Mouse (Mus musculus) forebrain, embryonic 11.5 days (tissue): ENCODE measurements around the gene Trim5. TPM values are rescaled to one million over a fixed set of nuclear protein-coding genes. Genes with fewer than 3 reads are reported as not detected.
"Not testable (repeated sequence)": the region's sequence is repeated elsewhere in the genome, so short reads cannot be mapped to it uniquely, and the experiment has no call there.

Experiments
- ATAC-seq: fragments of 200-750 bp; cut with Nextera tagmentation; replicated peaks from 2 replicates; pipeline ENCODE4 v1.8.0; 2017; ENCODE audit warnings: moderate TSS enrichment; ENCODE audit not compliant: low FRiP score
- DNase-seq: peaks from one replicate; pipeline ENCODE4 v3.0.0-alpha.2; 2017; ENCODE audit warnings: low spot score
- H3K27ac ChIP-seq: fragments of 300-500 bp; sonication (generic); 2 replicates; pipeline ENCODE4 v1.5.1; 2014; ENCODE audit warnings: low read depth, low read length
- H3K27me3 ChIP-seq: fragments of 300-500 bp; sonication (generic); 2 replicates; pipeline ENCODE4 v1.6.1; 2014; ENCODE audit warnings: mild to moderate bottlenecking, low read length, mixed read lengths; ENCODE audit not compliant: control insufficient read depth, insufficient read depth
- H3K36me3 ChIP-seq: fragments of 300-500 bp; sonication (generic); 2 replicates; pipeline ENCODE4 v1.6.1; 2014; ENCODE audit warnings: mild to moderate bottlenecking, low read length, moderate library complexity, mixed read lengths; ENCODE audit not compliant: control insufficient read depth, insufficient read depth
- H3K4me1 ChIP-seq: fragments of 300-500 bp; sonication (generic); replicated peaks from 2 replicates; pipeline ENCODE4 v1.6.1; 2014; ENCODE audit warnings: low read length, mixed read lengths; ENCODE audit not compliant: control insufficient read depth, insufficient read depth
- H3K4me2 ChIP-seq: fragments of 300-500 bp; sonication (generic); 2 replicates; pipeline ENCODE4 v1.6.1; 2014; ENCODE audit warnings: low read depth, mild to moderate bottlenecking, low read length, moderate library complexity, mixed read lengths; ENCODE audit not compliant: severe bottlenecking
- H3K4me3 ChIP-seq: fragments of 300-500 bp; sonication (generic); 2 replicates; pipeline ENCODE4 v1.5.1; 2014; ENCODE audit warnings: low read depth, low read length
- H3K9ac ChIP-seq: fragments of 300-500 bp; sonication (generic); 2 replicates; pipeline ENCODE4 v1.6.1; 2014; ENCODE audit warnings: low read length
- H3K9me3 ChIP-seq: fragments of 300-500 bp; sonication (generic); 2 replicates; pipeline ENCODE4 v1.6.1; 2016; ENCODE audit warnings: low read length, mixed read lengths; ENCODE audit not compliant: control insufficient read depth
- WGBS: fragments of 180-500 bp; shearing (Covaris S2); extraction: QIAGEN DNeasy Blood & Tissue Kit; methylation state at CpG from one replicate; pipeline ENCODE4 v1.1.7; 2014; 5-methylcytosine and 5-hydroxymethylcytosine counted together
- polyA plus RNA-seq: library from polyadenylated mRNA; unstranded; fragments of >200 nt; fragmentation: Nextera tagmentation; extraction: Ambion mirVana; gene quantifications from 2 replicates; pipeline ENCODE4 v1.2.1, GENCODE M21; 2014

Gene Trim5
- polyA plus RNA-seq = 0.12 TPM in 1 of 2 replicates, not detected in the other

DNA sequence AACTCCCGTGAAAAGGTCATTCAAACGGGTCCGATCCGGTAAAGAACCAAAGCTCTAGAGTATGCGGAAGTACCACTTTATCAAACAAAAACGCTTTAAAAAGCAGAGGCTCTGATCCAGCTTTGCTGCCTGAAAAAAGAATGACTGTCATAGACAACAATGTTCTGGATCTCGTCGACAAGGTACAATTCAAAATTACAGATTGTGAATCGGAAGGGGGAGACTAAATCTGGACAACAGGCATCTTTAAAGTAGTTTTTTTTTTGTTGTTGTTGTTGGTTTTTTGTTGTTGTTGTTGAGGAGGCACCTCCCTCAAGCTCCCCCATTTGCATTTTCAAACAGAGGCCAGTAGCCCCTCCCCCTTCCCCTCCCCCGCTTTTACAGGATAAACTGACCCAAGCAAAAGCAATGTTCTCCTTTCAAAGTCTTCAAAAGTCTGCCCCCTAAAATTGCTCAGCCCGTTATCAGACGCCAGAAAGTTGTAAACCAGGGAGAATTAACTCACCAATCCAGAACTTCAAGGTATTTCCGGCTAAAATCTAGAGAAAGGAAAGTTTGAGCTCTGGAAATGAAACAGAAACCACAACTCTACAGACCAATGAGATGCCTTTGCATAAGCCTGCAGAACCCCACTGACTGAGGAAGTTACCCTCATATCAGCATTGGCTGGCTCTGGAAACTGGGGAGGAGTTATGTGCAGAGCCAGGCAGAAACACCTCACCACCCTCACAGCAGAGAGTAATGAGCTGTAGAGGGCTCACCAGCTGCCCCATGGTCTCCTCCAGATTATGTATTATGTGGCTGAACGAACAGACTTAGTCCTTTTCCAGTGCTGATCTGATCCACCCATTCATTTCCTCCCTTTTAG, at the start of gene Trim5:
Gene Trim5, minus strand, starts transcription at position 519 of the 868 bp plus-strand sequence.
- H3K4me1 ChIP-seq, H3K4me3 ChIP-seq, H3K9me3 ChIP-seq, H3K27me3 ChIP-seq, H3K9ac ChIP-seq, H3K27ac ChIP-seq, ATAC-seq, H3K4me2 ChIP-seq, H3K36me3 ChIP-seq, DNase-seq: not testable (repeated sequence)
- WGBS = 52% methylated on average over 14 of the region's 14 CpGs

DNA sequence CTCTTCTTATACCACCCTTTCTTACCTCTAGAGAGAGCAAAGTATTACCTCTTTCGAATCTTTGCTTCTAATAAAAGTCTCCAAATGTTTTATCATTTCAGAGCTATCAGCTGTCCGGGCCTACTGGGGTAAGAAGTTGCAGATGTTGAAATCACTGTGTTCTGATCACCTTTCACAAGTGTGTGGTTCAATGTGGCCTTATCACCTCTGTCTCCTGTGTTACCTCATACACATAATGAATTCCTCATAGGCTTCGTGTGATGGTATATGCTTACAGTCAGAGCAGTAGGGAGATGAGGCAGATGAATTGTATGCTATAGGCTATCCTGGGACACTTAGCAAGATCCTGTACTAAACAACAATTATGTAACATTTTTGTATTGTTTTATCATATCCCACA, 47.7 kb upstream of the Trim5 start:
- not testable (repeated sequence) for H3K4me3 ChIP-seq, DNase-seq, H3K4me1 ChIP-seq, H3K4me2 ChIP-seq, ATAC-seq, H3K27me3 ChIP-seq, H3K9ac ChIP-seq, H3K36me3 ChIP-seq, H3K27ac ChIP-seq, H3K9me3 ChIP-seq
- 81% methylated on average over 3 of the region's 3 CpGs for WGBS

DNA sequence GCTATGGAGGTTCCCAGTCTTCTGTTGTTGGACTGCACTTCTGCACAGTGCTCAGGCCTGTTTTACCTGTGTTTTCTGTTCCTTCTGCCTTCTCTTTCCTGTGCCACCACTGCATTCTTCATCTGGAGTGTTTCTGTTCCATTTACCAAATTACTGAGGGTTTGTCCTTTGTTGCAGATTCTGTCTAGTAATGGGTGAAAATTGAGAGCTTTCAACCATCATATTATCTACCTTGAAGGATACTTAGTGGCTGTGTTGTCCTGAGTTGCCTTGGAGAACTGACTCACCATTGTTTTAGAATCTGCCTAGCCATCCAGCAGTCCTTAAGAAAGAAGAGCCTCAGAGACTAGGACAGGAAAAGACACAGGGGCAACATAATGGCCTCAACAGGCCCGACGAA, 41.3 kb upstream of the Trim5 start, which contains the start of gene Trim34b:
Gene Trim34b, plus strand, starts transcription at position 301 of the 400 bp plus-strand sequence.
- not testable (repeated sequence) for H3K27me3 ChIP-seq, H3K4me3 ChIP-seq, H3K36me3 ChIP-seq, H3K9me3 ChIP-seq, DNase-seq, H3K4me2 ChIP-seq, H3K27ac ChIP-seq, H3K9ac ChIP-seq, ATAC-seq, H3K4me1 ChIP-seq
- WGBS = 98% methylated on average over 2 of the region's 2 CpGs

DNA sequence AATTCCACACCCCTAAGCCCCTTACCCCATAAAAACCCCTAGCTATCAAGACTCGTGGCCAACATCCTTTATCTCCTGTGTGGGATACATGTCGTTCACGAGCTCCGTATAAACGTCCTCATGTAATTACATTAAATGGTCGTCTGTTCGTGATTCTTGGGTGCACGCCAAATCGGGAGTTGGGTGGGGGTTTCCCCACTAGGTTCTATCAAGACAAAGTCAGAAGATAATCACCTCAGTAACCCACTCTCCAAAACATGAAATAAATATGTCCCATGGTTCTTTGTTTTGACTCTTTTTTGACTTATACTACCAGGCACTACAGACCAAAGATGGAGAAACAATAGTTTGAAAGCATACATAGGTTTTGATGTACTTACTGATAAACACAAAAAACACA, 34.1 kb upstream of the Trim5 start:
- Histone ChIP-seq H3K36me3 (no peaks in the 10 kb centered on the region), H3K9me3 (no peaks in the 10 kb centered on the region), H3K9ac (no peak overlapping the region), H3K4me2 (no peak overlapping the region), H3K27ac (no peak overlapping the region), H3K4me1 (no peaks in the 10 kb centered on the region), H3K4me3 (no peak overlapping the region), H3K27me3 (no peaks in the 10 kb centered on the region)
- WGBS = 88% methylated on average over 9 of the region's 9 CpGs
- no peak for DNase-seq
- ATAC-seq = no peak

DNA sequence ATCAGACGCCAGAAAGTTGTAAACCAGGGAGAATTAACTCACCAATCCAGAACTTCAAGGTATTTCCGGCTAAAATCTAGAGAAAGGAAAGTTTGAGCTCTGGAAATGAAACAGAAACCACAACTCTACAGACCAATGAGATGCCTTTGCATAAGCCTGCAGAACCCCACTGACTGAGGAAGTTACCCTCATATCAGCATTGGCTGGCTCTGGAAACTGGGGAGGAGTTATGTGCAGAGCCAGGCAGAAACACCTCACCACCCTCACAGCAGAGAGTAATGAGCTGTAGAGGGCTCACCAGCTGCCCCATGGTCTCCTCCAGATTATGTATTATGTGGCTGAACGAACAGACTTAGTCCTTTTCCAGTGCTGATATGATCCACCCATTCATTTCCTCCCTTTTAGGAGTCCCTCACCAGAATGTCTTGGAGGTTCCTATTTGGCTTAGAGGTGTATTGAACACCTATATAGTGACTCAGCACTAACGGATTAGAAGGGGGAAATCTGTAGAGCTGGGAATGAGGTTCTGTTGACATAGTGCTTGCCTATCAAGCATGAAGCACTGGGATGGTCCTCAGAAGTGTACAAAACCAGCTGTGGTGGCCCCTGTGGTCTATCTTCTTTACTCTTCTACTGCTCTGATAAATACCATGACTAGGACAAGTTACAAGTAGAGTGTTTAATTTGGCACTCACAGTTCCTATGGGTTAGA, 27.6 kb upstream of the Trim5 start, which contains the start of gene Trim12a:
Gene Trim12a, minus strand, starts transcription at position 98 of the 712 bp plus-strand sequence.
- H3K36me3 ChIP-seq, H3K9ac ChIP-seq, H3K27me3 ChIP-seq, H3K4me1 ChIP-seq, DNase-seq, H3K9me3 ChIP-seq, H3K27ac ChIP-seq: not testable (repeated sequence)
- 36% methylated on average over 4 of the region's 4 CpGs for WGBS
- Histone ChIP-seq H3K4me3 (peak within 1 kb of the TSS; percentile 0; the same call in 1 of the 2 replicates), H3K4me2 (peak within 1 kb of the TSS; percentile 6; the same call in 1 of the 2 replicates)
- 0 out of 2 replicates have a peak, but pooled peaks have one; percentile 49 for ATAC-seq

DNA sequence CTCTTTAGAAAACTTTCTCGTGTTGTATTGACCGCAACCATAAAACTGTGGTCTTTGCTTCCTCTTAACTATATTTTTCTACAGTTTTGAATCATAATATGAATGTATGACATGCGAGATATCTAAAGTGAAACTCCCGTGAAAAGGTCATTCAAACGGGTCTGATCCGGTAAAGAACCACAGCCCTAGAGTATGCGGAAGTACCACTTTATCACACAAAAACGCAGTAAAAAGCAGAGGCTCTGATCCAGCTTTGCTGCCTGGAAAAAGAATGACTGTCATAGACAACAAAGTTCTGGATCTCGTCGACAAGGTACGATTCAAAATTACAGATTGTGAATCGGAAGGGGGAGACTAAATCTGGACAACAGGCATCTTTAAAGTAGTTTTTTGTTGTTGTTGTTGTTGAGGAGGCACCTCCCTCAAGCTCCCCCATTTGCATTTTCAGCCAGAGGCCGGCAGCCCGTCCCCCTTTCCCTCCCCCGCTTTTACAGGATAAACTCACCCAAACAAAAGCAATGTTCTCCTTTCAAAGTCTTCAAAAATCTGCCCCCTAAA, 27.0 kb upstream of the Trim5 start:
- peak overlapping the region; percentile 6; the same call in 1 of the 2 replicates for H3K4me2 ChIP-seq
- no peaks in the 10 kb centered on the region for H3K36me3 ChIP-seq
- DNase-seq (no peak), ATAC-seq (no peak)
- H3K27me3 ChIP-seq = no peaks in the 10 kb centered on the region
- 16% methylated on average over 15 of the region's 15 CpGs for WGBS
- H3K4me1 ChIP-seq = no peaks in the 10 kb centered on the region
- no peak overlapping the region for H3K27ac ChIP-seq
- H3K9ac ChIP-seq = no peak overlapping the region
- H3K9me3 ChIP-seq = no peaks in the 10 kb centered on the region
- H3K4me3 ChIP-seq = peak overlapping the region; percentile 0; the same call in 1 of the 2 replicates

DNA sequence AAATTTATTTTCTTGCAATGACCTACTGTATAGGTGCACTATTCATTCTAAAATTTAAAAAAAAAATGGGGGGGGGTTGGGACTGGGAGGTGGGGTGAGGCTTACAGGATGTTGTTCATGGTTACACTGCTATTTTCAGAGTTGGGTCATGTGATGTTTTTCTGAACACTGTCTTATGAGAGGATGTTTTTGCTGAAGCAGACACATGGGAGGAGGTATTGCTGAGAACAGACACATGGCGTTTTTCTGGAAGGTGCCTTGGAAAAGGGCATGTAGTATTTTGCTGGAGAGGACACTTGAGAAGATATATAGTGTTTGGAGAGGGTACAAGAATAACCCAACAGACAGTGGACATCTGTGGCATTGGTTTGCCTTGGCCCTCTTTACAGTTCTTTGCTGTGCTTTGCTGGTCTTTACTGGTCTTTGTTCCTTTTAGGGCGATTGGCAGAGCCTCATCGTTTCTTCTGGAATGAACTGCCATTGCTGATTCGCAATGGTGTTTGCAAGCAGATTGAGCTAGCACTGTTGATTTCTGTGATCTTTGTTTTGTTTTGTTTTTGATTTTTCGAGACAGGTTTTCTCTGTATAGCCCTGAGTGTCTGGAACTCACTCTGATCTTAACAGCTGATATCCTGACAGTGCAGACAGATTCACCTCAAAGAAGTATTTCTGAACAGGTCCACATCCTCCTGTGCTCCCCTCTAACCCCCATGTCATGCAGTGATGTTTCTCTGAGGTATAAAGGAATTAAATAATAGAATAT, 3.9 kb upstream of the Trim5 start:
- no peaks in the 10 kb centered on the region for H3K27me3 ChIP-seq
- H3K4me2 ChIP-seq = no peak overlapping the region
- H3K4me1 ChIP-seq = no peaks in the 10 kb centered on the region
- H3K27ac ChIP-seq = no peak overlapping the region
- WGBS = 89% methylated on average over 5 of the region's 5 CpGs
- no peak overlapping the region for H3K4me3 ChIP-seq
- H3K36me3 ChIP-seq = no peaks in the 10 kb centered on the region
- ATAC-seq = no peak
- no peaks in the 10 kb centered on the region for H3K9me3 ChIP-seq
- no peak for DNase-seq
- no peak overlapping the region for H3K9ac ChIP-seq

DNA sequence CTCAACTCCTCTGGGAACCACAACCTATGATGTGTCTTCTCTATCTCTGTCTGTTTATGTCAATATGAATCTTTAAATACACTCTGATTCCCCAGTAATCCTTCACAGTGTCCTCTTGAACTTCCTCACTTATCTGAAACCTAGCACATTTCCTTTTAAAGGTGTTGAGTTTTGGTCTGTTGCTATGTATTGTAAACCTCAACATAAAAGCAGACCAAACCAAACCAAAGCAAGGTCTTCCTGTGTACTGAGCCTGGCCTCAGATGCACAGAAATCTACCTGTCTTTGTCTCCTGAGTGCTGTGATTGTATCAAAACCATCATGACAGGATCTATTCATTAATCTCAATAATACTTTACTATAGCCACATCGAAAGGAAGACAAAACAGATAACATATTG, 2.7 kb upstream of the Trim5 start:
- Histone ChIP-seq H3K9me3 (no peaks in the 10 kb centered on the region), H3K27ac (no peak overlapping the region), H3K27me3 (no peaks in the 10 kb centered on the region), H3K4me2 (no peak overlapping the region), H3K4me3 (no peak overlapping the region), H3K36me3 (no peaks in the 10 kb centered on the region), H3K4me1 (no peaks in the 10 kb centered on the region), H3K9ac (no peak overlapping the region)
- 92% methylated on average over 1 of the region's 1 CpGs for WGBS
- no peak for ATAC-seq
- no peak for DNase-seq
